Mouse (Mus musculus) liver (tissue): ENCODE results near the gene Slc46a3.

Source experiments
- DNase-seq: peaks from one replicate; pipeline ENCODE4 v3.0.0-alpha.2; 2020; ENCODE audit warnings: mixed read lengths

Slc46a3 gene

GRCm38 (mm10) chr5:147895436-147896198 is 1.0 kb upstream of the Slc46a3 start:
- DNase-seq, result peak; percentile 54

DNA sequence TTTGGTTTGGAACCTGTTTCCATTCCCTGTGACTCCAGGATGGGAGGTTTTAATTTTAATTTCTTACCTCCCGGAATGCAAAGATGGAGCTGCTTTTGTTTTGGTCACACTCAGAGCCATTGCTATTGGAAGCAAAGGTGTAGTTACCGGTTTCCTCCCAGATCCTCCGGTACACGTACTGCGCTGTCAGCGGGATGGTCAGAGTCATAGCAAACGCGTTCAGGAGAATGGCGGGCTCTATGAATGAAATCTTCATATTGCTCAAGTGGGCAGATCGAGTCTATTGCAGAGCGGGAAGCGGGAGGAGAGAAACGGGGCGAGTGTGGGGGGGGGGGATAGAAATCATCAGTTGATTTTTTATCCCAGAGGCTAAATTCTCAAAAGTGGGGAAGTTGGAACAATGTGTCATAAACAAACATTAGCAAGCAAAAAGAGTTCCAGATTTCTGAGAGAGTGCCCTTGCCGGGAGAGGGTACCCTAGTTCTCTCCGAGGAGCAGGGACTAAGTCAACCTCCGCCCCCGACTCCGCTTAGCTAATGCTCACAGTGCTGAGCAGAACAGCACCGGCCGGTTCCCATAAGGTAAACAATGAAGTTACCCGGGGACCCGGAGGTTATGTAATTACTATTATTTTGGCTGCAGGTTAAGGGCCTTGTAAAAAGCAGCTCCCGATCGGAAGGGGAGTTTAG is 705 bp downstream of the Slc46a3 start:
- DNase-seq, result peak; percentile 60

DNA sequence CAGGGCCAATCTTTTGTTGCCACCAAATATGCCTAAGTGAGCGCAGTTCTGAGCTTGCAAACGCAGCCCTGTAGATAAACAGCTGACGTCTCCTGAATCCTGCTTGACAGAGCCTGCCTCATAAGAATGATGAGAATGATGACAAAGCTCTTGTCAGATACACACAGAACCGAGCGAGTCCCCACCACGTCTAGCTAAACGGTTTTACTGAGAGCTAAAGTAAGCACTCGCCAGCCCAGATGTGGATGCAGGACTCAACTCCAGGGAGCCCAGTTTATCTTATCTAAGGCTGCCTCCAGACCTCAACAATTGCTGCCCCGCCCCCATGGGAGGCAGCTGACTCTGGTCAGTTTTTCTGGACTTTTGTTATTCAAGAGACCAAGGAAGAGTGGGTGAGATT is 1.5 kb downstream of the Slc46a3 start:
- DNase-seq, result peak; percentile 81

GRCm38 (mm10) chr5:147892735-147893134 is 1.9 kb downstream of the Slc46a3 start:
- DNase-seq, result no peak

DNA sequence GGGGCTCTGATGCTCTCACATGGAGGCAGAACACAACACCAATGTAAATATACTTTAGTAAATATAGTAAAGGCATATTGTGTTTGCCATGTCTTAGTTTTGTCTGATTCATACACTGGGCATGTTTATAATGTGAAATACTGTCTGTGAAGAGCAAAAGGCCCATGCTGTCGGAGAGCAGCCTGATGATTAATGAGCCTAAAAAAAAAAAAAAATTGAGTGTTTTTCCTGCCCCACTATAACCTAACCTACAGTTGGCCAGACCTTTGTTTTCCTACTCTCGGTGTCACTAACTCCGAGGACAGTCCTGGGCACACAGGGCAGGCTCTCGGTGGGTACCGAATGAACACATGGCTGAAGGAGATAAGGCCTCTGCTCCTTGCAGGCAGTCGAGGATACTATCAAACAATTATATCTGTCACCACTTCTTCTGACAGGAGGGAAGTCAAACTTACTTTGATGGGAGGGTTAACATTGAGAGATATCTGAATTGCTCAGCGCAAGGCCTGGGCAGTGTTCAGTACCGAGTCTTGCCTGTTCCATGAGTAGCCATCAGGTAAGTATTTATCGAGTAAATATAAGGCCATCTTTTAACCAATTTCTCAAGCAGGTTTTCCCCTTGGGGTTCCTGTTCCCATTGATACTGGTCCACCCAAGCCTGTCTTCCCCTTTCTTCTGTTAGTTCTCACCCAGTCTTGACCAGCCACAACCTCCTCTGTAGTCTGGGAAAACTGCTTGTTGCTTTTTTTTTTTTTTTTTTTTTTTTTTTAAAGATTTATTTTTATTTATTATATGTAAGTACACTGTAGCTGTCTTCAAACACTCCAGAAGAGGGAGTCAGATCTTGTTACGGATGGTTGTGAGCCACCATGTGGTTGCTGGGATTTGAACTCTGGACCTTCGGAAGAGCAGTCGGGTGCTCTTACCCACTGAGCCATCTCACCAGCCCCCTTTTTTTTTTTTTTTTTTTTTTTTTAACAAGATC is 6.0 kb downstream of the Slc46a3 start:
- DNase-seq, result peak; percentile 79

DNA sequence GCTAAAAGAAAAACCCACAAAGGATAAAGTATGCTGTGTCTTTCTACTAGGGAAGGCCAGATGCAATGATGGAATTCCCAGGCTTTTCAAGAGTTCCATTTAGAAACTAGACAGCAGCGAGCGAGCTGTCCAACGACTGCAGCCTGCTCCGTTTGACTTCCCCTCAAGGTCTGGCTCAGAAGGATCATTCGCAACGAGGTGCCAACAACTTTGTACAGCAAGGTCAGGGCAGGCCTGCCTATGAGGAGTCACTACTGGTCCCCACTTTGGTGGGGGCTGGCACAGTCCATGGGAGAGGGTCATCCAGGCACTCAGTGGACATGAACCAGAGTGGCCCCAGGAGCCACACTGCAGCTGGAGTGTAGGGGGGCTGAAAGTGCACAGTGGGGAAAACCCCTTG is 11.0 kb downstream of the Slc46a3 start:
- DNase-seq, result no peak

DNA sequence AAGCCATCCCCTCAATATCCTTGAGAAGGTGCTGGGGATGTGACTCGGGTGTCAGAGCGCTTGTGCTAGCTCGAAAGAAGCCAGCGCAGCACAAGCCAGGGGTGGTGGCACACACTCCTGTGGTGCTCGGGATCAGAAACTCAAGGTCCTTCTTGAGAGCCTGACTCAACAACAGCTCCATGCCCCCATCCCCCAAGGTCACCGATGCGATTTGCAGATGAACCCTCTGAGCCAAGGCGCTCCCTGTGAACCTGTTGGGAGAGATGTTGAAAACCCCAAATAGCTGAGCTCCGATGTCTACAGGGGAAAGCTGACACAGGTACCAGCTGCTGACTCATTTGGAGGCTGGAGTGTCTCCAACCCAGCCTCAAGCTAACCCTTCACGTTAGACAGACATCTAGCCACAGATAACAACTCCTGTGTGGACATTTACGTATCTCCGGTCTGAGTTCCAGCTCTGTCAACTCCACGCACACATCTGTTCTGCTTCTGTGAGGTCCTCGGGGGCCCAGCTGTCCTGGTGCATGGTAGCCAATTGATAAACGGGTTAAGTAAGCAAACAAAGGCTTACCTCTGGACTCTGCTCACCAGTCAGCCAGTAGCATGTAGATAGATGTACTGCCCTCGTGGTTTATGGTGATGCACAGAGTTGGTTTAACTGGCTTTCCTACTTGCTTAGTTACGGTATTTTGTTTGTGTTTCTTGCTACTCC is 14.5 kb downstream of the Slc46a3 start:
- no peak for DNase-seq

DNA sequence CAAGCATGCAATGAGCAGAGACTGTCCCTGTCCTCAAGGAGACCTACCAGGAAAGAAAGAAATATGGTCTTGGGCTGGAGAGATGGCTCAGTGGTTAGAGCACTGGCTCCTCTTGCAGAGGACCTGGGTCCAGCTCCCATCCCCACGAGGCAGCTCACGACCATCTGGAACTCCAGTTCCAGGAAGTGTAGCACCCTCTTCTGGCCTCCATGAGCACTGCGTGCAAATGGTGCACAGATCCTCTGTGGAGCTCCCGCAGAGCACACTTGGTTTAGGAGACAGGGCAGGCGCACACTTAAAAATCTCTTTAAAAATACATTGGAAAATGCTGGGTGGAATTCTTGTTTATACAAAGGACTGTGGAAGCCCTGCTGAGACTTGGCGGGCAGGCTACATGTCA is 17.1 kb downstream of the Slc46a3 start:
- DNase-seq, result peak; percentile 37

DNA sequence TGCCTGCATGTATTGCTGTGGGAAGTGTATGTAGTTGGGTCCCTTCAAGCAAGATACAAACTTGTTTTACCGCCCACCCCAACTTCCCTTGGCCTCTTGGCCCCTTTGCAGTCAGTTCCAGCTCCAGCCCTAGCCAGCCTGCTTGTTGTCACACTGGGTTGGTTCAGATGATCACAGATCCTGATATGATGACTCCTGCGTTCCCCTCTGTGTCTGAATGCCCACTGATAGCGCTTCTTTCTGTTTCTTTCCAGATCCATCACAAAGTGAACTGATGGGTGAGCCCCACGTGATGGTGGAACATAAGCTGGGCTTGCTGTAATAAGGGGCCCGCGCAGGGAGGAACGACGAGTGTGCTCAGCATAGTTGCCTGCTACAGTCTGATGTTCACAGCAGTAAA is 19.4 kb downstream of the Slc46a3 start:
- no peak for DNase-seq

DNA sequence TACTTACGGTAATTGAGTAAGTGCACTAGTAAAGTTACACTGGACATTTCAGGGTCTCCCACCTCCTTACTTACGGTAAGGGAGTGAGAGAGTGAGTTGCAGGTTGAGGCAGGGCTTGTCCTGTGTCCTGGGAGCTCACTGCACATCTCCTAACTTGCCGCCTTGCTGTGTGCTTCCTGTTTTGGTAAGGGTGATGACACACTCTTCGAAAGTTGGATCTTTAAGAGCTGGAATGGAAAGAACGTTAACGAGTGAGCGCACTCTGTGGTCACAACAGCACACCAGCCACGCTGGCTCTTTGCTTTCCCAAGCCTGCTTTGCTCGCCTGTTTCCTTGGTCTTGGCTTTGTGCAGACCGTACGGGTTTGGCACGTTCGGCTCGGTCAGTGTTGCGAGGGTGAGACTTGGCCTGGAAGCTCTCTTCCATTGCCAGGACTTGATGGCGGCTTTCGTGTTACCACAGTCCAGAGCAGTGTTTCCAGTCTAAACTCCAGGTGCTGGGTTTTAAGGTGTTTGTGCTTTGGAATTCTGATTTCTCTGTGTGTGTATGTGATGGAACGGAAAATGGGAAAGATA is 20.0 kb downstream of the Slc46a3 start:
- DNase-seq, result no peak

- no peak for DNase-seq
These were observed 23.4 kb downstream of the Slc46a3 start for GRCm38 (mm10) chr5:147871091-147871820.

GRCm38 (mm10) chr5:147870296-147870695 is 24.3 kb downstream of the Slc46a3 start:
- DNase-seq, result no peak

GRCm38 (mm10) chr5:147869568-147869967 is 25.0 kb downstream of the Slc46a3 start:
- DNase-seq, result no peak

DNA sequence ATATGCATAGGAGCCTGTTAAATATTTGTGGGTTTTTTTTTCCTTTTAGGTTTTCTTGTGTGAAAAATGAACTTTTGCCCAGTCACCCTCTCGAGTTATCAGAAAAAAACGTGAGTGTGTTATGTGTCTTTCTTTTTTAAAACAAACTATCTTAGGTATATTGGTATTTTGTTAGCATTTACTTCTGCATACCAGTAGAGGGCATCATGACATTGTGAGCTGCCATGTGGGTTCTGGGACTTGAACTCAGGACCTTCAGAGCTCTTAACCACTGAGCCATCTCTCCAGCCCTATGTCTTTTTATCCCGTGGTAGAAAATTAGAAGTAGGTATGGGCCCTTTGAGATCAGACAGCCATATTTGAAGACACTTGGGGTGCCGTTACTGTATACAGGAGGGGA is 25.9 kb downstream of the Slc46a3 start:
- no peak for DNase-seq

DNA sequence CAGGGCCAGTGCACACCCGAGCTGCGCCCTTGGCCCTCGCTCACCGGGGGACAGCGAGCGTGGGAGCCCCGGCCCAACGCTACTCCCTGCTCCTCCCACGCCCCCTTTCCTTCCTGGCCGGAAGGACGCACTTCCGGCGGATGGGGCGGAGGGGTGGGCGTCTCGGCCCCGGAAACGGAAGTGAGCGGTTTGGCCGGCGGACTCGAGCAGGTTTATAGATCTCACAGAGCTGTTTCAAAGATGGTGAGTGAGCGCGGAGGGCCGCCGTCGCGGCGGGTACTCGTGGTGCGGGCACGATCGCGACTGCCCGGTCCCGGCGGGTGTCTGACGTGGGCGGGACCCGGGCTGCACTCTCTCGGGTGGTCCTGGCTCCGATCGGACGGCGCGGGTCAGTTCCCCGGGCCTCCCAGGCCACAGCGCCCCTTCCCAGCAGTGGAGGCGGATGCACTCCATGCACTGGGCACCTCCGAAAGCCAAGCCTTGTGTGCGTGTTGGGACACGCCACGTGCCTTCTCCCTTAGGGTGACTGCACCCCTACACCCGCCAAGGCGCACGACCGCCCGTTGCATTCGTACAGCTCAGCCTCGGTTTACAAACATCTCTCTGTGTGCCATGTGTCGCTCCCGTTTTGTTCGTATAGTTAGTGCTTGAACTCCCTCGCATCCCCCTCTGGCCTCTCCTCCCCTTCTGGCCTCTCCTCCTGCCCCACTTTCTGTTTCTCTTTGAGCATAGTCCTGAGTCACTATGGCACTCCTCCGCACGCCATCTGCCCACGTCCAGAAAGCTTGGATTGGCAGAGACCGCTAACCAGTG is 34.0 kb downstream of the Slc46a3 start, which contains the start of gene Pomp:
Pomp (plus strand) TSS at position 13 of the 813 bp plus-strand sequence.
- DNase-seq, result peak; percentile 85

GRCm38 (mm10) chr5:147860076-147860448 is 34.6 kb downstream of the Slc46a3 start:
- DNase-seq, result no peak

GRCm38 (mm10) chr5:147850194-147850593 is 44.4 kb downstream of the Slc46a3 start:
- DNase-seq, result no peak

- peak; percentile 59 for DNase-seq
These were observed 46.3 kb downstream of the Slc46a3 start for GRCm38 (mm10) chr5:147848164-147848863.

GRCm38 (mm10) chr5:147847361-147847760 is 47.3 kb downstream of the Slc46a3 start:
- DNase-seq, result no peak

DNA sequence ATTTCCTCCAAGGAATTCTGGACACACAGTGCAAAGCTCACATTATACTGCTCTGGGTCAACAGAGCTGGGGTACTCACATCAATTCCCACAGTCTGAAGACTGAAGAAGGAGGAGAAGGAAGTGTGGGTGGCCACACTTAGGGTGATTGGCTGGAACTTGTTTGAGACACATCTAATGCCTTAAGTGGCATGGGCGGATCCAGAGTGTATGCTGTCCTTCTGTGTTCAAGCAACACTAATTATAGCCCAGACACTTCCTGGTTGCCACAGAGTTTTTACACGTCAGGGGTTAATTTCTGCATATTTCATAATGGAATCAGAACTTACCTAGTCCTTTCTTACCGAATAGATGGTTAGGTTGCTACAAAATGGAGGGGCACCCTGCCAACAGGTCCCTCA is 49.3 kb downstream of the Slc46a3 start:
- no peak for DNase-seq
